Mouse (Mus musculus): Measurements from ENCODE around the gene Cacna2d2. TPM values are rescaled to one million over a fixed set of nuclear protein-coding genes. Genes with fewer than 3 reads are reported as not detected.

Cacna2d2 gene
- polyA plus RNA-seq, 1 experiment from 2014 or later, result 1.00 TPM

- no peak for DNase-seq (ENCODE audit: low spot score)
- H3K9me3 ChIP-seq (replicated peaks), result no peaks in the 10 kb centered on the region
- no peaks in the 10 kb centered on the region for H3K36me3 ChIP-seq
- H3K27ac ChIP-seq (replicated peaks), result peak overlapping the region; percentile 67; the same call in 1 of the 2 replicates
- H3K27me3 ChIP-seq (ENCODE audit: low read depth, poor library complexity, severe bottlenecking), result peaks cover 42% of the 10 kb centered on the region
- no peak overlapping the region for H3K4me3 ChIP-seq
- 77% methylated on average over 15 of the region's 15 CpGs for WGBS
- peaks cover 49% of the 10 kb centered on the region for H3K4me1 ChIP-seq
These were observed 71.0 kb downstream of the Cacna2d2 start for GRCm38 (mm10) chr9:107470427-107470826.

GRCm38 (mm10) chr9:107474016-107474415 is 74.6 kb downstream of the Cacna2d2 start:
- WGBS, result 86% methylated on average over 1 of the region's 1 CpGs
- no peaks in the 10 kb centered on the region for H3K36me3 ChIP-seq
- no peak overlapping the region for H3K4me3 ChIP-seq
- no peaks in the 10 kb centered on the region for H3K9me3 ChIP-seq (replicated peaks)
- H3K27ac ChIP-seq (replicated peaks), result no peak overlapping the region
- H3K4me1 ChIP-seq, result peaks cover 19% of the 10 kb centered on the region
- H3K27me3 ChIP-seq (ENCODE audit: low read depth, poor library complexity, severe bottlenecking), result peaks cover 38% of the 10 kb centered on the region
- DNase-seq (ENCODE audit: low spot score), result no peak

GRCm38 (mm10) chr9:107478979-107479378 is 79.6 kb downstream of the Cacna2d2 start:
- 39% methylated on average over 5 of the region's 5 CpGs for WGBS
- H3K4me1 ChIP-seq, result peaks cover 37% of the 10 kb centered on the region
- H3K27me3 ChIP-seq (ENCODE audit: low read depth, poor library complexity, severe bottlenecking), result peaks cover 40% of the 10 kb centered on the region

GRCm38 (mm10) chr9:107479593-107479992 is 80.2 kb downstream of the Cacna2d2 start:
- WGBS, result 6% methylated on average over 14 of the region's 14 CpGs
- Histone ChIP-seq H3K4me1 (peaks cover 42% of the 10 kb centered on the region), H3K27me3 (ENCODE audit: low read depth, poor library complexity, severe bottlenecking) (peaks cover 40% of the 10 kb centered on the region)

More at GRCm38 (mm10) chr9:107478979-107479378, 79.6 kb downstream of the Cacna2d2 start:
- Histone ChIP-seq H3K4me3 (peak overlapping the region; percentile 38), H3K27ac (replicated peaks) (peak overlapping the region; percentile 74), H3K9me3 (replicated peaks) (no peaks in the 10 kb centered on the region), H3K36me3 (no peaks in the 10 kb centered on the region)
- DNase-seq (ENCODE audit: low spot score), result peak; percentile 55

GRCm38 (mm10) chr9:107480477-107481069 is 81.2 kb downstream of the Cacna2d2 start:
- H3K9me3 ChIP-seq (replicated peaks), result no peaks in the 10 kb centered on the region
- peak overlapping the region; percentile 74 for H3K27ac ChIP-seq (replicated peaks)
- peak; percentile 48 for DNase-seq (ENCODE audit: low spot score)
- peak overlapping the region; percentile 38; the same call in 1 of the 2 replicates for H3K4me3 ChIP-seq
- H3K36me3 ChIP-seq, result no peaks in the 10 kb centered on the region
- WGBS, result 8% methylated on average over 9 of the region's 9 CpGs
- peaks cover 52% of the 10 kb centered on the region for H3K4me1 ChIP-seq
- peaks cover 40% of the 10 kb centered on the region for H3K27me3 ChIP-seq (ENCODE audit: low read depth, poor library complexity, severe bottlenecking)

More at GRCm38 (mm10) chr9:107479593-107479992, 80.2 kb downstream of the Cacna2d2 start:
- Histone ChIP-seq H3K9me3 (replicated peaks) (no peaks in the 10 kb centered on the region), H3K36me3 (no peaks in the 10 kb centered on the region), H3K4me3 (peak overlapping the region; percentile 38), H3K27ac (replicated peaks) (peak overlapping the region; percentile 74)
- DNase-seq (ENCODE audit: low spot score), result peak; percentile 57

GRCm38 (mm10) chr9:107481340-107481739 is 81.9 kb downstream of the Cacna2d2 start:
- no peaks in the 10 kb centered on the region for H3K9me3 ChIP-seq (replicated peaks)
- peak; percentile 20 for DNase-seq (ENCODE audit: low spot score)
- H3K4me1 ChIP-seq, result peaks cover 59% of the 10 kb centered on the region
- H3K27ac ChIP-seq (replicated peaks), result peak overlapping the region; percentile 74
- H3K36me3 ChIP-seq, result no peaks in the 10 kb centered on the region
- WGBS, result 24% methylated on average over 16 of the region's 16 CpGs
- peaks cover 40% of the 10 kb centered on the region for H3K27me3 ChIP-seq (ENCODE audit: low read depth, poor library complexity, severe bottlenecking)
- H3K4me3 ChIP-seq, result no peak overlapping the region

- H3K9me3 ChIP-seq (replicated peaks), result no peaks in the 10 kb centered on the region
- peaks cover 65% of the 10 kb centered on the region for H3K4me1 ChIP-seq
- no peak overlapping the region; the same call in 1 of the 2 replicates for H3K27ac ChIP-seq (replicated peaks)
- H3K27me3 ChIP-seq (ENCODE audit: low read depth, poor library complexity, severe bottlenecking), result peaks cover 40% of the 10 kb centered on the region
- no peak for DNase-seq (ENCODE audit: low spot score)
- 93% methylated on average over 9 of the region's 9 CpGs for WGBS
- H3K36me3 ChIP-seq, result no peaks in the 10 kb centered on the region
- no peak overlapping the region for H3K4me3 ChIP-seq
These were observed 82.6 kb downstream of the Cacna2d2 start for GRCm38 (mm10) chr9:107482004-107482403.

- Histone ChIP-seq H3K27ac (replicated peaks) (no peak overlapping the region), H3K9me3 (replicated peaks) (no peaks in the 10 kb centered on the region), H3K4me1 (peaks cover 66% of the 10 kb centered on the region), H3K4me3 (no peak overlapping the region), H3K36me3 (no peaks in the 10 kb centered on the region), H3K27me3 (ENCODE audit: low read depth, poor library complexity, severe bottlenecking) (peaks cover 38% of the 10 kb centered on the region)
- DNase-seq (ENCODE audit: low spot score), result no peak
- WGBS, result 93% methylated on average over 4 of the region's 4 CpGs
These were observed 83.4 kb downstream of the Cacna2d2 start for GRCm38 (mm10) chr9:107482770-107483169.

- WGBS, result 92% methylated on average over 5 of the region's 5 CpGs
- no peaks in the 10 kb centered on the region for H3K9me3 ChIP-seq (replicated peaks)
- H3K4me3 ChIP-seq, result no peak overlapping the region
- no peaks in the 10 kb centered on the region for H3K36me3 ChIP-seq
- no peak for DNase-seq (ENCODE audit: low spot score)
- H3K27me3 ChIP-seq (ENCODE audit: low read depth, poor library complexity, severe bottlenecking), result peaks cover 32% of the 10 kb centered on the region
- H3K27ac ChIP-seq (replicated peaks), result no peak overlapping the region
- peaks cover 66% of the 10 kb centered on the region for H3K4me1 ChIP-seq
These were observed 84.3 kb downstream of the Cacna2d2 start for GRCm38 (mm10) chr9:107483714-107484113.

- no peak overlapping the region for H3K4me3 ChIP-seq
- H3K4me1 ChIP-seq, result peaks cover 60% of the 10 kb centered on the region
- no peaks in the 10 kb centered on the region for H3K36me3 ChIP-seq
- 87% methylated on average over 17 of the region's 17 CpGs for WGBS
- no peak overlapping the region for H3K27ac ChIP-seq (replicated peaks)
- peaks cover 26% of the 10 kb centered on the region for H3K27me3 ChIP-seq (ENCODE audit: low read depth, poor library complexity, severe bottlenecking)
- no peak for DNase-seq (ENCODE audit: low spot score)
- H3K9me3 ChIP-seq (replicated peaks), result no peaks in the 10 kb centered on the region
These were observed 84.9 kb downstream of the Cacna2d2 start for GRCm38 (mm10) chr9:107484302-107484701.

- Histone ChIP-seq H3K27me3 (ENCODE audit: low read depth, poor library complexity, severe bottlenecking) (peaks cover 25% of the 10 kb centered on the region), H3K9me3 (replicated peaks) (no peaks in the 10 kb centered on the region), H3K4me1 (peaks cover 55% of the 10 kb centered on the region), H3K27ac (replicated peaks) (no peak overlapping the region), H3K4me3 (no peak overlapping the region), H3K36me3 (no peaks in the 10 kb centered on the region)
- WGBS, result 85% methylated on average over 6 of the region's 6 CpGs
- DNase-seq (ENCODE audit: low spot score), result no peak
These were observed 85.4 kb downstream of the Cacna2d2 start for GRCm38 (mm10) chr9:107484766-107485165.

GRCm38 (mm10) chr9:107486086-107486485 is 86.7 kb downstream of the Cacna2d2 start:
- Histone ChIP-seq H3K36me3 (no peaks in the 10 kb centered on the region), H3K27ac (replicated peaks) (no peak overlapping the region; the same call in 1 of the 2 replicates), H3K4me1 (peaks cover 42% of the 10 kb centered on the region), H3K27me3 (ENCODE audit: low read depth, poor library complexity, severe bottlenecking) (peaks cover 14% of the 10 kb centered on the region), H3K4me3 (no peak overlapping the region), H3K9me3 (replicated peaks) (no peaks in the 10 kb centered on the region)
- 63% methylated on average over 10 of the region's 10 CpGs for WGBS
- no peak for DNase-seq (ENCODE audit: low spot score)

GRCm38 (mm10) chr9:107486507-107487225 is 87.3 kb downstream of the Cacna2d2 start:
- Histone ChIP-seq H3K36me3 (no peaks in the 10 kb centered on the region), H3K27me3 (ENCODE audit: low read depth, poor library complexity, severe bottlenecking) (peaks cover 16% of the 10 kb centered on the region), H3K9me3 (replicated peaks) (no peaks in the 10 kb centered on the region), H3K4me3 (no peak overlapping the region), H3K4me1 (peaks cover 36% of the 10 kb centered on the region), H3K27ac (replicated peaks) (no peak overlapping the region)
- no peak for DNase-seq (ENCODE audit: low spot score)
- 66% methylated on average over 6 of the region's 6 CpGs for WGBS
